Mouse (Mus musculus): ENCODE measurements around the gene Adgrg5.

DNA sequence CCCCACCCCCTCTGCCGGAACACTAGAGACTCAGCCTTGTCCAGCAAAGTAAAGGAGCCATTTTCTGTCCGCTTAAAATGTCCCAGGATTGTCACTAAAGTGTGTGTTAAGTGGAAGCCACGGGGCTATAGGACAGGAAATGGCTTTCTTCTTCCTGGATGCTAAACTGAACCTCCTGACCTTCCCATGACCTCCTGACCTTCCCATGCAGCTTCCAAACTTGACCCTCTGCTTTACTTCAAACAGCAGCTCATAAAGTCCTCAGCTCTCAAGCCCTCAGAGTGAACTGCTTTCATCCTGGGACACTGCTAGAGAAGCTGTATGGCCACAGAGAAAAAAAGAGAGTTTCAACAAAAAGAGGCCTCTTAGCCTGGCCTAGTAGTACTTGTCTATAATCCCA, 46.7 kb upstream of the Adgrg5 start:
- TF ChIP-seq POLR2A (IDR thresholded peaks at IDR 0.05; ENCODE audit: low read depth, low read length) (no peak), CTCF (conservative IDR thresholded peaks at IDR 0.05; ENCODE audit: insufficient read depth, insufficient read length, low read depth, low read length) (no peak)
